Mouse (Mus musculus) forebrain, embryonic 10.5 days (tissue): ENCODE results near the gene Nthl1. TPM values are rescaled to one million over a fixed set of nuclear protein-coding genes. Genes with fewer than 3 reads are reported as not detected.
A peak's percentile ranks its signal among the peaks of the same experiment; 100 is the strongest.

ENCODE experiments used
- DNase-seq: peaks from one replicate; pipeline ENCODE4 v3.0.0-alpha.2; 2017; ENCODE audit warnings: low spot score; ENCODE audit errors: extremely low spot score
- H3K27ac ChIP-seq: fragments of 300-500 bp; sonication (generic); 2 replicates; pipeline ENCODE4 v1.5.1; 2016; ENCODE audit warnings: mild to moderate bottlenecking
- H3K27me3 ChIP-seq: fragments of 300-500 bp; sonication (generic); 2 replicates; pipeline ENCODE4 v1.6.1; 2016; ENCODE audit warnings: mild to moderate bottlenecking; ENCODE audit not compliant: poor library complexity, severe bottlenecking
- H3K36me3 ChIP-seq: fragments of 300-500 bp; sonication (generic); replicated peaks from 2 replicates; pipeline ENCODE4 v1.6.1; 2016; ENCODE audit warnings: mild to moderate bottlenecking, moderate library complexity
- H3K4me1 ChIP-seq: fragments of 300-500 bp; sonication (generic); 2 replicates; pipeline ENCODE4 v1.6.1; 2016
- H3K4me3 ChIP-seq: fragments of 300-500 bp; sonication (generic); 2 replicates; pipeline ENCODE4 v1.5.1; 2016; ENCODE audit warnings: mild to moderate bottlenecking, moderate library complexity
- H3K9me3 ChIP-seq: fragments of 300-500 bp; sonication (generic); 2 replicates; pipeline ENCODE4 v1.6.1; 2016; ENCODE audit warnings: mild to moderate bottlenecking, moderate library complexity
- WGBS: fragments of 180-500 bp; shearing (Covaris S2); methylation state at CpG from one replicate; pipeline ENCODE4 v1.1.7; 2016; 5-methylcytosine and 5-hydroxymethylcytosine counted together
- polyA plus RNA-seq: library from polyadenylated mRNA; unstranded; fragments of >200 nt; fragmentation: Nextera tagmentation; extraction: Ambion mirVana; gene quantifications from 2 replicates; pipeline ENCODE4 v1.2.1, GENCODE M21; 2016

Gene Nthl1
- polyA plus RNA-seq, 1 experiment from 2014 or later = 26.9 TPM

DNA sequence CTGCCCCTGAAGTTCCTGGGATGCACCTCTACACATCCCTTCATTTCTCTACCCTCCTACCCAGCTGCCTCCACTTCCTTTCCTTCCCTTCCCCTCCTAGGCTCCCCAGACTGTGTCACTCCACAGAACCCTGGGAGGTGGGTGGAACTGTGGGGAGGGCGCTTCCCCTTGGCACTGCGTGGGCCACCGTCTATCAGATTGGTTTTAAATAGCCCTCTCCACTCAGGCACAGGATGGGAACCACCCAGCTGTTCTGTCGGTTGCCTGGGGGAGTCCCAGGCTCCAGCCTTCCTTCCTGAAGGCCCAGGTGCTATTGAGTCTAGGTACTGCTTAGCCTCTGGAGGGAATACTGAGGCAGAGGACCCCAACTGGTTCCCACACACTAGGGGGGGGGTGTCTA is 2.5 kb downstream of the Nthl1 start:
- peaks cover 41% of the 10 kb centered on the region for H3K36me3 ChIP-seq
- 87% methylated on average over 4 of the region's 4 CpGs for WGBS
- H3K27me3 ChIP-seq = no peaks in the 10 kb centered on the region
- no peaks in the 10 kb centered on the region for H3K9me3 ChIP-seq
- H3K4me1 ChIP-seq = peaks cover 49% of the 10 kb centered on the region
- H3K4me3 ChIP-seq = no peak overlapping the region
- no peak for DNase-seq
- no peak overlapping the region for H3K27ac ChIP-seq

- WGBS = 95% methylated on average over 5 of the region's 5 CpGs
- Histone ChIP-seq H3K9me3 (no peaks in the 10 kb centered on the region), H3K27ac (no peak overlapping the region), H3K36me3 (peaks cover 41% of the 10 kb centered on the region), H3K4me3 (no peak overlapping the region), H3K27me3 (no peaks in the 10 kb centered on the region), H3K4me1 (peaks cover 53% of the 10 kb centered on the region)
- no peak for DNase-seq
Observed at GRCm38 (mm10) chr17:24635694-24636093, 3.2 kb downstream of the Nthl1 start.

- Histone ChIP-seq H3K4me1 (peaks cover 46% of the 10 kb centered on the region), H3K9me3 (no peaks in the 10 kb centered on the region), H3K27ac (no peak overlapping the region), H3K36me3 (peaks cover 41% of the 10 kb centered on the region), H3K4me3 (no peak overlapping the region), H3K27me3 (no peaks in the 10 kb centered on the region)
- DNase-seq = no peak
- WGBS = 68% methylated on average over 5 of the region's 5 CpGs
Observed at GRCm38 (mm10) chr17:24636781-24637481, 4.5 kb downstream of the Nthl1 start.

GRCm38 (mm10) chr17:24638214-24638613 is 5.7 kb downstream of the Nthl1 start:
- Histone ChIP-seq H3K27me3 (no peaks in the 10 kb centered on the region), H3K36me3 (peaks cover 41% of the 10 kb centered on the region), H3K27ac (peak overlapping the region; percentile 80; the same call in 1 of the 2 replicates), H3K4me3 (no peak overlapping the region), H3K9me3 (no peaks in the 10 kb centered on the region), H3K4me1 (peaks cover 46% of the 10 kb centered on the region)
- DNase-seq = no peak
- WGBS = 94% methylated on average over 4 of the region's 4 CpGs

- H3K27me3 ChIP-seq = no peaks in the 10 kb centered on the region
- 75% methylated on average over 9 of the region's 9 CpGs for WGBS
- no peaks in the 10 kb centered on the region for H3K9me3 ChIP-seq
- peak overlapping the region; percentile 80 for H3K27ac ChIP-seq
- no peak for DNase-seq
- peaks cover 41% of the 10 kb centered on the region for H3K36me3 ChIP-seq
- H3K4me3 ChIP-seq = no peak overlapping the region
- H3K4me1 ChIP-seq = peaks cover 48% of the 10 kb centered on the region
Observed at GRCm38 (mm10) chr17:24638840-24639239, 6.4 kb downstream of the Nthl1 start.

- DNase-seq = no peak
- Histone ChIP-seq H3K9me3 (no peaks in the 10 kb centered on the region), H3K4me3 (peak overlapping the region; percentile 13; the same call in 1 of the 2 replicates), H3K4me1 (peaks cover 55% of the 10 kb centered on the region), H3K27me3 (no peaks in the 10 kb centered on the region), H3K27ac (peak overlapping the region; percentile 80), H3K36me3 (peaks cover 41% of the 10 kb centered on the region)
- WGBS = 75% methylated on average over 5 of the region's 5 CpGs
Observed at GRCm38 (mm10) chr17:24639571-24639988, 7.1 kb downstream of the Nthl1 start.

GRCm38 (mm10) chr17:24640119-24640518 is 7.6 kb downstream of the Nthl1 start:
- WGBS = 92% methylated on average over 7 of the region's 7 CpGs
- Histone ChIP-seq H3K4me1 (peaks cover 61% of the 10 kb centered on the region), H3K27ac (peak overlapping the region; percentile 80), H3K9me3 (no peaks in the 10 kb centered on the region), H3K36me3 (peaks cover 35% of the 10 kb centered on the region), H3K27me3 (no peaks in the 10 kb centered on the region), H3K4me3 (no peak overlapping the region)
- no peak for DNase-seq

DNA sequence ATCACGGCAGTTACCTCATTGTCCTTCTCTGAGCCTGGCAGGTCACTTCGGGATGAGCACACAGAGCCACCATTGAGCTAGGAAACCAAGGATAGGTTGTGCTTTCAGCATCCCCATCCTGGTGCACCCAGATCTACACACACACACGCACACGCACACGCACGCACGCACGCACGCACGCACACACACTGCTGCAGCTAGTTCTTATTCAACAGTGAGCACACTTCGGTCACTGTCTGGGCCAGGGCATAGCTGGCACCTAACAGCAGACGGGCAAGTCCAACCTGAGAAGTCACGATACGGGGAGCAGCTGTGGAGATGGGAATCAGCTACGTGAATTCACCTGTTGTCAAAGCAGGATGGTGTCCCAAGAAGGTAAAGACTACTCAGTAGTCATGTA is 8.1 kb downstream of the Nthl1 start:
- Histone ChIP-seq H3K4me3 (no peak overlapping the region), H3K4me1 (peaks cover 65% of the 10 kb centered on the region), H3K36me3 (peaks cover 31% of the 10 kb centered on the region), H3K27me3 (no peaks in the 10 kb centered on the region), H3K27ac (peak overlapping the region; percentile 80; the same call in 1 of the 2 replicates), H3K9me3 (no peaks in the 10 kb centered on the region)
- DNase-seq = no peak
- 95% methylated on average over 15 of the region's 15 CpGs for WGBS

GRCm38 (mm10) chr17:24641944-24642343 is 9.5 kb downstream of the Nthl1 start:
- WGBS = 92% methylated on average over 14 of the region's 14 CpGs
- Histone ChIP-seq H3K27me3 (no peaks in the 10 kb centered on the region), H3K9me3 (no peaks in the 10 kb centered on the region), H3K27ac (no peak overlapping the region), H3K4me1 (peaks cover 60% of the 10 kb centered on the region), H3K4me3 (no peak overlapping the region), H3K36me3 (peaks cover 28% of the 10 kb centered on the region)
- DNase-seq = no peak

DNA sequence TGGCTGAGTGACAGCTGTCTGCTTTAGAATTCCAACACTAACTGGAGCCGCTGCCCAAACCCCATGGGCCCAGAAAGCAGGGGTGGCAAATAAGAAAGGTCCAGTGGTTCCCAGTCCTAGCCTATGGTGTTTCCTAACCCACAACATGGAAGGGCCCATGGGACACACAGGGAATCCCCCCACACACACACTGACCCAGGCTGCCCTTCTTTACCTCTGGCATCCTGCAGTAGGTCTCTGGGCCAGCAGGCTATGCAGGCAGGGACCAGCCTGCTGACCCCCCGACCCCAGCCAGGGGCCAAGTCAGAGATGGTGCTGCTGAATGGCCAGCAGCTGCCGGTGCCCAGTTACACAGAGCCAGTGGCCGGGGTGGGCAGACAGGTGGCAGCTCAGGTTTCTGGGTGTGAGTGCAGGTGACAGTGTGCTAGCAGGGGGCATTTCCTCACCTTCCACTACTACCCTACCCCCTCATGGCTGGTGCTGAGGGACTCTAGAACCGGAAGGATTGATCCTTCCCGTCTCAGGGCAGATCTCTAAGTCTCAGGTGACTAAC is 10.4 kb downstream of the Nthl1 start:
- DNase-seq = no peak
- H3K4me3 ChIP-seq = no peak overlapping the region
- H3K4me1 ChIP-seq = peaks cover 55% of the 10 kb centered on the region
- H3K27ac ChIP-seq = peak overlapping the region; percentile 9; the same call in 1 of the 2 replicates
- H3K9me3 ChIP-seq = no peaks in the 10 kb centered on the region
- WGBS = 83% methylated on average over 6 of the region's 6 CpGs
- H3K36me3 ChIP-seq = peaks cover 28% of the 10 kb centered on the region
- H3K27me3 ChIP-seq = 0 out of 2 replicates have a peak, but pooled peaks cover 5% of the 10 kb centered on the region

DNA sequence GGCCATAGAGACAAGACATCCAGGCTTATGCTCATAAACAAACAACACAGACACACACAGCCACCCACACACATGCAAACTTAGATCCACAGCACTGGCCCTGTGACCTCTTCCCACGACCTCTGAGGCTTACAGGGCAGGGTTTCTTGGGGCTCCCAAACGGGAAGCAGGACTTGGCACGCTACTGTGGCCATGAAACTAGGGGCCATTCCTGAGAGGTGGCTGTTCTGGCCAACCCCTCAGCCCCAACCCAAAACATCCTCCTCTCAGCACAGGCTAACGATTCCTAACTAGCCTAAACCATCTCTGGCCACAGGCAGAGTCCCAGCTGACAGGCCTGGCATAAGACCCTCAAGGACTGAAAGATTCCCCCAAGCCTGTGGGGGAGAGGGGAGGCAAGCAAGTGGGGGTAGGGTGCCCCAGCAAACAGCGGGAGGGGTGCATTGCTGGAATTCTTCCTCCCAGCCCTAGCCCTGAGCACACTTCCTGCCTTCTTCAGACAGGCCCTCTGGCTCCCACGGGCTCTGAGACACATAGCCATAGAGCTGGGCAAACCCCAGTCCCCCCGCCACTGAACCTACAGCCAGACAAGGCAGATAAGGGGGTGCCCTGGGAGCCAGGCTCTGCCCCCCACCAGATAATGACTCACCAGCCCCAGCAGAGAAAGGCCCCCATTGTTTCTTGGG is 11.7 kb downstream of the Nthl1 start:
- H3K9me3 ChIP-seq = no peaks in the 10 kb centered on the region
- peak overlapping the region; percentile 75 for H3K27ac ChIP-seq
- peaks cover 50% of the 10 kb centered on the region for H3K4me1 ChIP-seq
- 51% methylated on average over 7 of the region's 7 CpGs for WGBS
- DNase-seq = no peak
- peaks cover 17% of the 10 kb centered on the region for H3K27me3 ChIP-seq
- H3K4me3 ChIP-seq = no peak overlapping the region
- H3K36me3 ChIP-seq = peaks cover 18% of the 10 kb centered on the region

DNA sequence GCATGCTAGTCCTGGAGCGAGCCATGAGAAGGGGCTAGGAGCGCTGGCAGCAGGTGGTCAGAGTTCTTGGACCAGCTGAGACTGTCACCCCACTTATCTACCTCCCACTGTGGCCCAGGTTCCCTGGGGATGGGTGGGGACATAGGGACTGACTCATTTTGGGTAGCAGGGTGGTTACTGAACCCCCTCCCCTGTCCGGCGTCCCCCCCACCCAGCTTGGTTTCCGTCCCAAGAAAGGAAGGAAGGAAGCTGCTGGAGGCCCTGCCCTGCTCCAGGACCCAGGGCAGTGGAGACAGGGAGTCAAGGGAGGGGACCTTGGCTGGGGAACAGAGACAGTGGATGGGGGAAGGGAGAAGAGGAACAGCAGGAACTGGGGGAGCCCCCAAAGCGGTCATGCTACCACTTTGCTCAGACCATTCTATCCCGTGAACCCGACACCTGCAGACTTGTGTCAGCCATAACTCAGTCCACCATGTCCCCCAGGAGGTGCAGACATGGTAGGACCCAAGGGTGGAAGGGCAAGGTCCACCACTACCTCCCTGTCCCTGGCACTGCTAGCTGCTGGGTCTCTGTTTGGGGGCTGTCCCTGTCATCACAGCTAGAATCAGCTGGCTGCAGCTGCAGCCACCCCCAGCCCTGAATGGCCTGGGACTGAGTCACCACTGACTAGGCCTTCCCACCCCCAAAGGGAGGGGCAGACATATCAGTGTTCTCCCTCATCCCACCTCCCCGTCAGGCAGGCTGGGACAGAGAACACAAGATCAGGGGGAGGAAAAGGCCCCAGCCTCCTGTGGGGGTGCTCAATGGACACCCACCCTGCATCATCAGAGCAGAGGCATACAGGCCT is 12.6 kb downstream of the Nthl1 start:
- H3K36me3 ChIP-seq = peaks cover 10% of the 10 kb centered on the region
- no peak overlapping the region for H3K4me3 ChIP-seq
- 88% methylated on average over 9 of the region's 9 CpGs for WGBS
- peaks cover 26% of the 10 kb centered on the region for H3K27me3 ChIP-seq
- DNase-seq = no peak
- peak overlapping the region; percentile 75 for H3K27ac ChIP-seq
- H3K9me3 ChIP-seq = no peaks in the 10 kb centered on the region
- H3K4me1 ChIP-seq = peaks cover 50% of the 10 kb centered on the region
